Mouse (Mus musculus): ENCODE data around the gene Coro2a. TPM values are rescaled to one million over a fixed set of nuclear protein-coding genes. Genes with fewer than 3 reads are reported as not detected.

Gene Coro2a
- total and polyA plus RNA-seq, 3 experiments: 0.35 to 6.8 TPM; not detected in 1

DNA sequence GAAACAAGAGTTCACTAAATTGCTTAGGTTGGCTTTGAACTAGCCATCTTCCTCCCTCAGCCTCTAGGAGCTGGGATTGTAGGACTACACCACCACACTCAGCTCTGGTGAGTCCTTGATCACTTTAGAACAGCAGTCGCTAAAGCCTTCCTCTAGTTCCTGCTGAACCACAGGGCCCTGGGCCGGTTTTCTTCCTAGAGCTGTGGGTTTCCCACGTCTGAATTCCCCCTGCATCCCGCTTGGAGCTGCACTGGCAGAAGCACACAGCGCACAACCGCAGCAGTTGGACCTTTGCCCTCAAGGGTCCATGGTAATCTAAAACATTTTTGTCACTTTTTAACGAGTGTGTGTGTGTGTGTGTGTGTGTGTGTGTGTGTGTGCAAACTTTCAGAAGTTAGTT, 702 bp upstream of the Coro2a start:
- no peak for DNase-seq (ENCODE audit: low read depth, low spot score)
- Histone ChIP-seq H3K27me3 (ENCODE audit: control insufficient read depth in 1 of 2, insufficient read depth in 2 of 2, low read length in 2 of 2) (peaks cover 7 to 8% of the 10 kb centered on the region in 2 experiments; a peak in 3 of 4 replicates), H3K4me1 (ENCODE audit: control insufficient read depth in 1 of 2, insufficient read depth in 2 of 2, low read length in 2 of 2) (no peaks in the 10 kb centered on the region), H3K9ac (ENCODE audit: control insufficient read depth, low read depth, low read length, poor library complexity, severe bottlenecking) (no peak overlapping the region), H3K36me3 (ENCODE audit: control insufficient read depth in 1 of 2, insufficient read depth in 2 of 2, low read length in 2 of 2) (no peaks in the 10 kb centered on the region), H3K4me3 (ENCODE audit: control insufficient read depth in 1 of 2, insufficient read depth in 1 of 2, low read depth in 2 of 2, low read length in 2 of 2) (no peak overlapping the region), H3K9me3 (replicated peaks; ENCODE audit: insufficient read depth, low read length) (no peaks in the 10 kb centered on the region), H3K27ac (ENCODE audit: control insufficient read depth, low read depth, low read length) (no peak overlapping the region), H3K79me2 (ENCODE audit: control insufficient read depth, insufficient read depth, low read length, poor library complexity) (no peaks in the 10 kb centered on the region; the same call in 1 of the 2 replicates)
- TF ChIP-seq TCF12 (IDR thresholded peaks at IDR 0.05; ENCODE audit: low read depth, low read length) (no peak), SIN3A (IDR thresholded peaks at IDR 0.05; ENCODE audit: low read length) (no peak)

DNA sequence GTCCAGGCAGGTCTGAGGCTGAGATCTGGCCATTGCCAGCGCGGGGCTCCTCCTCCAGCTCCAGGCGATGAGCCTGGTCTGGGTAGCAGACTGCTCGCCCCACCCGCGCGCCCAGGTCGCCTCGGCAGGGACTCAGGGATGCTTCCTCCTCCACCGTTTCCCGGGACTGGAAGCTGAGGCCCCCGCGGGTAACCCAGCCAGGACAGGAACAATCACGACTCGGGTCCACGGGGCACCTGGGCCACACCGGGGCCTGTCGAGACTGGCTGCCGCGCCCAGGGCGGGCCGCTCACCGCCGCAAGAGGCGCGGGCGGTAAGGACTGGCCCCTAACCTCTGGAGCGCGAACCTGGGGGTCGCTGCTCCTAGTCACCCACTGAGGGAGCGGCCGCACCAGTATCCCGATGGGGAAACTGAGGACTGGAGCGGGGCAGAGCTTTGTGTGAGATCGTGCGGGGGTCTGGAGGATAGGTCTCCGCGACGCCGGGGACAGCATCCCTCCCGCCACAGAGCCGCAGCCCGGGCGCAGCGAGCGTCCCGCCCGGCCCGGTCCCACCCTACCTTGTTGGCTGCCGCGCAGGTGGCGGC, 651 bp downstream of the Coro2a start:
- Histone ChIP-seq H3K79me2 (ENCODE audit: control insufficient read depth, insufficient read depth, low read length, poor library complexity) (no peaks in the 10 kb centered on the region; the same call in 1 of the 2 replicates), H3K36me3 (ENCODE audit: control insufficient read depth in 1 of 2, insufficient read depth in 2 of 2, low read length in 2 of 2) (no peaks in the 10 kb centered on the region), H3K4me3 (ENCODE audit: control insufficient read depth in 1 of 2, insufficient read depth in 1 of 2, low read depth in 2 of 2, low read length in 2 of 2) (peak overlapping the region in 1 of 2 experiments; percentile 31; a peak in 2 of 4 replicates), H3K27ac (ENCODE audit: control insufficient read depth, low read depth, low read length) (no peak overlapping the region), H3K9me3 (replicated peaks; ENCODE audit: insufficient read depth, low read length) (no peaks in the 10 kb centered on the region), H3K9ac (ENCODE audit: control insufficient read depth, low read depth, low read length, poor library complexity, severe bottlenecking) (peak overlapping the region; percentile 49), H3K4me1 (ENCODE audit: control insufficient read depth in 1 of 2, insufficient read depth in 2 of 2, low read length in 2 of 2) (no peaks in the 10 kb centered on the region), H3K27me3 (ENCODE audit: control insufficient read depth in 1 of 2, insufficient read depth in 2 of 2, low read length in 2 of 2) (peaks cover 7 to 8% of the 10 kb centered on the region in 2 experiments; a peak in 3 of 4 replicates)
- TF ChIP-seq POLR2AphosphoS5 (IDR thresholded peaks at IDR 0.05; ENCODE audit: borderline replicate concordance, low read depth, low read length): no peak
- no peak for TF ChIP-seq RAD21 (IDR thresholded peaks at IDR 0.05; ENCODE audit: low read depth, low read length)
- no peak for TF ChIP-seq ZMIZ1 (IDR thresholded peaks at IDR 0.05; ENCODE audit: low read depth, low read length)
- TF ChIP-seq POLR2AphosphoS2 (IDR thresholded peaks at IDR 0.05; ENCODE audit: low read length): no peak
- no peak for TF ChIP-seq GABPA (IDR thresholded peaks at IDR 0.05; ENCODE audit: low read depth, low read length)
- no peak for TF ChIP-seq SMC3 (IDR thresholded peaks at IDR 0.05; ENCODE audit: low read depth, low read length)
- TF ChIP-seq SIN3A (IDR thresholded peaks at IDR 0.05; ENCODE audit: low read length): no peak
- TF ChIP-seq ETS1 (IDR thresholded peaks at IDR 0.05; ENCODE audit: low read depth, low read length): no peak
- TF ChIP-seq TAL1 (IDR thresholded peaks at IDR 0.05; ENCODE audit: low read length): no peak
- TF ChIP-seq CTCF (IDR thresholded peaks at IDR 0.05 in 2 of 3, conservative IDR thresholded peaks at IDR 0.05 in 1 of 3; ENCODE audit: control insufficient read depth in 1 of 3, insufficient read depth in 1 of 3, low read depth in 2 of 3, low read length in 3 of 3, poor library complexity in 1 of 3, severe bottlenecking in 1 of 3): no peak
- DNase-seq (ENCODE audit: low read depth, low spot score): no peak

DNA sequence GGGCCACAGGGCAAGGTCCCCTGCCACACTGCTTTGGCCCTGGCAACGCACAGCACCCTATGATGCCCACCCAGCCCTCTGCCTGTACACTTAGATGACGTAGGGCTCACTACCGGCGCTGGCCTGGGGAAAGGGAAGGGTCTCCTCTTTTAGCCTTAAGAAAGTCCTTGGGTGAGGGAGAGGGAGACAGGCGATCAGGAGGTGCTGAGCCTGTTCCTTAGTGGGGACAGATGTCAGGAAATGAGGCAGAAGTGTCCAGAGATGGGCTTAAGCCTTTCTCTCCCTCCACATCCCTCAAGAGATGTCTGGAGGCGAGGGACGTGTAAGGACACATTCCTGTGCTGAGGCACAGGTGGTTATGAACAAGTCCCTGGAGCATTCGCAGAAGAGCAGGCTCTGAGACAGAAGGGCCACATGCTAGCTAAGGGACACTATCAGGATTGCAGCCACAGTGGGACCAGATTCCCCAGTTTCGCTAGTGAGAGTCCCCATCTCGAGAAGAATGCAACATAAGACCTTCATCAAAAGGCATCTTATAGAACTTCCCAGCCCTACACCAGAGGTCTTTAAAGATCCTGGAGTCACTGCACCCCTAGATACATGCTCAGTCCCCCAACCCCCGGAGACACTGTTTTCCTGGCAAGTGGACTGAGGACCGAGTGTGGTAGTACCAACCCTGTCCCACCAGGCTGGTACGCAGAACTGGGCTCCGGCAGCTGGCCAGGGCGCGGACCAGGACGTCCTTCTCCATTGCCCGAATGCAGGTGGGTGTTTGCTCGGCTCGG, 1.3 kb downstream of the Coro2a start:
- H3K9me3 ChIP-seq (replicated peaks; ENCODE audit: insufficient read depth, low read length): no peaks in the 10 kb centered on the region
- no peaks in the 10 kb centered on the region for H3K4me1 ChIP-seq (ENCODE audit: control insufficient read depth in 1 of 2, insufficient read depth in 2 of 2, low read length in 2 of 2)
- H3K9ac ChIP-seq (ENCODE audit: control insufficient read depth, low read depth, low read length, poor library complexity, severe bottlenecking): no peak overlapping the region
- no peaks in the 10 kb centered on the region; the same call in 1 of the 2 replicates for H3K79me2 ChIP-seq (ENCODE audit: control insufficient read depth, insufficient read depth, low read length, poor library complexity)
- DNase-seq (ENCODE audit: low read depth, low spot score): no peak
- TF ChIP-seq MAZ (IDR thresholded peaks at IDR 0.05; ENCODE audit: low read depth, low read length) (no peak), NRF1 (IDR thresholded peaks at IDR 0.05; ENCODE audit: insufficient read depth, low read depth, low read length, poor library complexity, severe bottlenecking) (no peak), GATA1 (IDR thresholded peaks at IDR 0.05; ENCODE audit: low read depth, low read length) (no peak), MAFK (IDR thresholded peaks at IDR 0.05; ENCODE audit: borderline replicate concordance, low read depth, low read length) (no peak), GABPA (IDR thresholded peaks at IDR 0.05; ENCODE audit: low read depth, low read length) (no peak), JUND (IDR thresholded peaks at IDR 0.05; ENCODE audit: low read depth, low read length) (no peak), MYB (IDR thresholded peaks at IDR 0.05; ENCODE audit: low read depth, low read length) (no peak), RCOR1 (IDR thresholded peaks at IDR 0.05; ENCODE audit: low read depth, low read length) (no peak), USF2 (IDR thresholded peaks at IDR 0.05; ENCODE audit: borderline replicate concordance in 1 of 2, insufficient read depth in 1 of 2, low read depth in 1 of 2, low read length in 2 of 2) (no peak), ZC3H11A (IDR thresholded peaks at IDR 0.05; ENCODE audit: low read depth, low read length) (no peak), CHD1 (IDR thresholded peaks at IDR 0.05; ENCODE audit: low read depth, low read length) (no peak), MYC (IDR thresholded peaks at IDR 0.05; ENCODE audit: low read depth, low read length) (no peak), ETS1 (IDR thresholded peaks at IDR 0.05; ENCODE audit: low read depth, low read length) (no peak), POLR2AphosphoS5 (IDR thresholded peaks at IDR 0.05; ENCODE audit: borderline replicate concordance, low read depth, low read length) (no peak)
- H3K36me3 ChIP-seq (ENCODE audit: control insufficient read depth in 1 of 2, insufficient read depth in 2 of 2, low read length in 2 of 2): no peaks in the 10 kb centered on the region
- no peak overlapping the region for H3K27ac ChIP-seq (ENCODE audit: control insufficient read depth, low read depth, low read length)
- no peak overlapping the region for H3K4me3 ChIP-seq (ENCODE audit: control insufficient read depth in 1 of 2, insufficient read depth in 1 of 2, low read depth in 2 of 2, low read length in 2 of 2)
- peaks cover 7 to 8% of the 10 kb centered on the region in 2 experiments; a peak in 3 of 4 replicates for H3K27me3 ChIP-seq (ENCODE audit: control insufficient read depth in 1 of 2, insufficient read depth in 2 of 2, low read length in 2 of 2)
